Mouse (Mus musculus) left cerebral cortex, postnatal 10 days (tissue): Measurements from ENCODE around the gene Sfi1. TPM values are rescaled to one million over a fixed set of nuclear protein-coding genes. Genes with fewer than 3 reads are reported as not detected.
"Not testable (repeated sequence)": the region's sequence is repeated elsewhere in the genome, so short reads cannot be mapped to it uniquely, and the experiment has no call there.

Experiments
- DNase-seq, 2 experiments: peaks; one replicate each; pipeline ENCODE4 v3.0.0; 2021 to 2022; ENCODE audit warnings: low spot score in 2 of 2, mixed read lengths in 1 of 2; ENCODE audit errors: extremely low spot score in 1 of 2
- intact Hi-C: fragments of 180-260 bp; cut with DNase I; formaldehyde crosslinking; loops from one replicate; pipeline ENCODE4 v1.15.1; 2025
- total RNA-seq, 2 experiments: library from RNA; stranded (reverse); gene quantifications; 2 replicates each; pipeline ENCODE4 v1.2.3; 2021

Gene Sfi1
- total RNA-seq, result 10 to 100 TPM; 51.9 to 73.2 TPM

- DNase-seq, result no peak
- intact Hi-C loops, result no loop called here
Measured at GRCm38 (mm10) chr11:3193363-3193762, at the start of gene Sfi1. Sfi1 (minus strand) TSS chr11:3193463.

GRCm38 (mm10) chr11:3242395-3242794, 49.1 kb upstream of the Sfi1 start:
- no peak for DNase-seq
- intact Hi-C loops, result no loop called here

- no peak for DNase-seq
- intact Hi-C loops, result no loop called here
Measured at GRCm38 (mm10) chr11:3235277-3235676, 42.0 kb upstream of the Sfi1 start.

- intact Hi-C loops, result no loop called here
- no peak for DNase-seq
Measured at GRCm38 (mm10) chr11:3233704-3234103, 40.4 kb upstream of the Sfi1 start.

GRCm38 (mm10) chr11:3232248-3232647, 39.0 kb upstream of the Sfi1 start:
- no peak for DNase-seq
- intact Hi-C loops, result no loop called here

- intact Hi-C loops, result no loop called here
Measured at GRCm38 (mm10) chr11:3227113-3227512, 33.9 kb upstream of the Sfi1 start.

GRCm38 (mm10) chr11:3223105-3223504, 29.8 kb upstream of the Sfi1 start:
- intact Hi-C loops, result loop anchor here (5.0 kb wide), 1 partner anchor 34 kb away; no protein-coding TSS in a partner anchor

More at GRCm38 (mm10) chr11:3227113-3227512, 33.9 kb upstream of the Sfi1 start:
- DNase-seq, result no peak

GRCm38 (mm10) chr11:3212526-3212925, 19.3 kb upstream of the Sfi1 start:
- no peak for DNase-seq
- intact Hi-C loops, result no loop called here

More at GRCm38 (mm10) chr11:3223105-3223504, 29.8 kb upstream of the Sfi1 start:
- DNase-seq, result no peak

- intact Hi-C loops, result no loop called here
- DNase-seq, result no peak
Measured at GRCm38 (mm10) chr11:3206783-3207182, 13.5 kb upstream of the Sfi1 start.

- intact Hi-C loops, result no loop called here
- DNase-seq, result no peak
Measured at GRCm38 (mm10) chr11:3205207-3205606, 11.9 kb upstream of the Sfi1 start.

- intact Hi-C loops, result loop anchor here (5.0 kb wide), 1 partner anchor 64 kb away; the partner anchor contains the start of gene Drg1
- no peak for DNase-seq
Measured at GRCm38 (mm10) chr11:3203771-3204170, 10.5 kb upstream of the Sfi1 start.

- DNase-seq, result peak in 1 of 2 experiments; percentile 77
- intact Hi-C loops, result loop anchor here (5.0 kb wide), 1 partner anchor 64 kb away; the partner anchor contains the start of gene Drg1
Measured at GRCm38 (mm10) chr11:3202781-3203441, 9.6 kb upstream of the Sfi1 start.

- peak; percentile 83 to 94 for DNase-seq
- intact Hi-C loops, result loop anchor here (5.0 kb wide), 1 partner anchor 65 kb away; the partner anchor contains the start of gene Drg1
Measured at GRCm38 (mm10) chr11:3202231-3202701, 9.0 kb upstream of the Sfi1 start, which contains the start of gene Eif4enif1. Eif4enif1 (plus strand) TSS chr11:3202392.

GRCm38 (mm10) chr11:3201326-3202230, 8.3 kb upstream of the Sfi1 start:
- intact Hi-C loops, result loop anchor here (5.0 kb wide), 1 partner anchor 66 kb away; the partner anchor contains the start of gene Drg1
- DNase-seq, result peak in 1 of 2 experiments; percentile 41

- intact Hi-C loops, result loop anchor here (5.0 kb wide), 1 partner anchor 67 kb away; the partner anchor contains the start of gene Drg1
- not testable (repeated sequence) for DNase-seq
Measured at GRCm38 (mm10) chr11:3200636-3201035, 7.4 kb upstream of the Sfi1 start.

- intact Hi-C loops, DNase-seq: not testable (repeated sequence)
Measured at GRCm38 (mm10) chr11:3182707-3183106, 10.6 kb downstream of the Sfi1 start.

GRCm38 (mm10) chr11:3181971-3182370, 11.3 kb downstream of the Sfi1 start:
- intact Hi-C loops, DNase-seq: not testable (repeated sequence)

GRCm38 (mm10) chr11:3181250-3181649, 12.0 kb downstream of the Sfi1 start:
- DNase-seq, result peak; percentile 50 to 88
- intact Hi-C loops, result not testable (repeated sequence)

GRCm38 (mm10) chr11:3180510-3181160, 12.6 kb downstream of the Sfi1 start:
- intact Hi-C loops, result not testable (repeated sequence)
- DNase-seq, result peak in 1 of 2 experiments; percentile 40
